Comparison of ENCODE assay signal across 21 mouse cellular contexts in the genomic region with DNA sequence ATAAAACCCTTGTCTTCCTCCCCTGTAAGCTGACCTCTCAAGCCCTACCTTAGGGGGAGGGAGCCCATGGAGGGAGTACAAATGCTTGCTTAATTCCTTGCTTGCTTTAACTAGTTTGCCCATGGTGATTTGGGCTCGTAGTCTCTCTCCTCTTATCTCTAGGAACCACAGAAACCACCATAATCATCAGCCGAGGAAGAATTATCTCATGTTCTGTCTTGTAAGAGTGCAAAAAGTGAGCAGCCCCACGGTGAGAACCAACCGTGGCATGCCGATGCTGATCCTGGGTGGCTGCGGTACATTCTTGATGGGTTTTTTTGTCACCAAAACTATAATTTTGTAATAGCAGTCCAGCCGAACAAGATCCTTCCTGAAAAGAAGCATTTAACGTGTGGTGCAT. TPM values are rescaled to one million over a fixed set of nuclear protein-coding genes. Genes with fewer than 3 reads are reported as not detected.
A peak's percentile ranks its signal among the peaks of the same experiment; 100 is the strongest.
DNase-seq lines count a peak whose midpoint lies in the region; ATAC-seq and TF ChIP-seq lines count a peak whose summit lies in the region.
"Had no signal": no experiment of that assay in that cellular context is flagged by ENCODE, and none has a peak within 500 bp of the region (broad histone marks: within the 10 kb centered on the region; RNA-seq: fewer than 3 reads in every experiment).

No protein-coding gene starts in this region.

- peak; percentile 28 for DNase-seq in liver
- no peak for DNase-seq in liver, embryonic 11.5 days (ENCODE audit: low spot score)
- DNase-seq in liver, embryonic 13.5 days, result no peak
- DNase-seq in liver, postnatal 0 days, result no peak
- no peak for DNase-seq in kidney, adult 11 months
- no peak for DNase-seq in cerebellum, adult 2 months
- no peak for DNase-seq in kidney, adult 8-10 months
- DNase-seq: adrenal gland, postnatal 10 days; cerebellum, adult 11-12 months; cerebellum, adult 9-11 months; cerebellum, postnatal 36 days; forebrain, postnatal 0 days; gastrocnemius, postnatal 36 days; heart, adult 11 months; heart, postnatal 10 days; heart, postnatal 4 days had no signal

- H3K4me2 ChIP-seq in liver, embryonic 11.5 days, result no peak overlapping the region; the same call in 1 of the 2 replicates
- peak overlapping the region; percentile 11; the same call in 1 of the 2 replicates for H3K4me2 ChIP-seq in liver, embryonic 13.5 days
- H3K4me2 ChIP-seq in liver, postnatal 0 days (ENCODE audit: low read depth, low read length), result no peak overlapping the region
- H3K4me2 ChIP-seq: forebrain, embryonic 13.5 days; hindbrain, embryonic 12.5 days had no signal

- no peak for TF ChIP-seq POLR2A in cerebellum, adult 2 months (IDR thresholded peaks at IDR 0.05; ENCODE audit: borderline replicate concordance, insufficient read depth, low read length)

- H3K9ac ChIP-seq in liver, embryonic 11.5 days (ENCODE audit: low read depth, low read length), result no peak overlapping the region
- 0 out of 2 replicates have a peak overlapping the region, but pooled peaks have one; percentile 3 for H3K9ac ChIP-seq in liver, embryonic 13.5 days
- no peak overlapping the region for H3K9ac ChIP-seq in liver, postnatal 0 days (replicated peaks)
- H3K9ac ChIP-seq: forebrain, embryonic 13.5 days; forebrain, postnatal 0 days; hindbrain, embryonic 12.5 days had no signal

- no peak for TF ChIP-seq CTCF in liver, postnatal 0 days (IDR thresholded peaks at IDR 0.05; ENCODE audit: low read depth)
- no peak for TF ChIP-seq CTCF in cerebellum, adult 2 months (IDR thresholded peaks at IDR 0.05; ENCODE audit: borderline replicate concordance, insufficient read depth, low read depth, low read length)

- H3K27ac ChIP-seq in liver, embryonic 11.5 days (ENCODE audit: low read depth, low read length), result no peak overlapping the region
- peak overlapping the region; percentile 55 for H3K27ac ChIP-seq in liver, embryonic 13.5 days
- 0 out of 2 replicates have a peak overlapping the region, but pooled peaks have one; percentile 17 for H3K27ac ChIP-seq in liver, postnatal 0 days (ENCODE audit: low read depth)
- no peak overlapping the region for H3K27ac ChIP-seq in cerebellum, adult 2 months (ENCODE audit: insufficient read depth, low read length)
- H3K27ac ChIP-seq: embryonic facial prominence, embryonic 10.5 days; forebrain, embryonic 13.5 days; heart, embryonic 10.5 days; hindbrain, embryonic 12.5 days; hindbrain, postnatal 0 days had no signal

- H3K4me3 ChIP-seq in liver, embryonic 11.5 days (ENCODE audit: low read depth, low read length), result no peak overlapping the region
- no peak overlapping the region for H3K4me3 ChIP-seq in liver, embryonic 13.5 days (replicated peaks)
- no peak overlapping the region for H3K4me3 ChIP-seq in liver, postnatal 0 days (ENCODE audit: low read depth, low read length)
- no peak overlapping the region for H3K4me3 ChIP-seq in cerebellum, adult 2 months (replicated peaks; ENCODE audit: insufficient read depth, low read depth, low read length)
- H3K4me3 ChIP-seq: embryonic facial prominence, embryonic 10.5 days; forebrain, embryonic 13.5 days; heart, embryonic 10.5 days; hindbrain, embryonic 12.5 days had no signal

- no peak for TF ChIP-seq EP300 in liver, postnatal 0 days (IDR thresholded peaks at IDR 0.05; ENCODE audit: low read depth)

- H3K36me3 ChIP-seq in liver, embryonic 11.5 days (ENCODE audit: control insufficient read depth, insufficient read depth, low read length), result no peaks in the 10 kb centered on the region
- H3K36me3 ChIP-seq in liver, embryonic 13.5 days, result no peaks in the 10 kb centered on the region
- H3K36me3 ChIP-seq in liver, postnatal 0 days (replicated peaks; ENCODE audit: insufficient read depth, low read length), result no peaks in the 10 kb centered on the region
- H3K36me3 ChIP-seq: embryonic facial prominence, embryonic 10.5 days; heart, embryonic 10.5 days; hindbrain, embryonic 12.5 days had no signal

- no peak for ATAC-seq in liver, embryonic 11.5 days (replicated peaks; ENCODE audit: low FRiP score)
- no peak for ATAC-seq in liver, embryonic 13.5 days (ENCODE audit: low read depth)
- no peak for ATAC-seq in liver, postnatal 0 days
- ATAC-seq: forebrain, embryonic 13.5 days; forebrain, postnatal 0 days; hindbrain, postnatal 0 days had no signal

- H3K9me3 ChIP-seq in liver, embryonic 11.5 days (ENCODE audit: control insufficient read depth, low read length), result no peaks in the 10 kb centered on the region
- no peaks in the 10 kb centered on the region for H3K9me3 ChIP-seq in liver, embryonic 13.5 days (replicated peaks)
- no peaks in the 10 kb centered on the region for H3K9me3 ChIP-seq in liver, postnatal 0 days (ENCODE audit: low read length)
- H3K9me3 ChIP-seq: embryonic facial prominence, embryonic 10.5 days; forebrain, embryonic 13.5 days; heart, embryonic 10.5 days; hindbrain, embryonic 12.5 days had no signal

- 56% methylated on average over 8 of the region's 8 CpGs for WGBS in liver, embryonic 11.5 days
- WGBS in liver, embryonic 13.5 days (ENCODE audit: insufficient replicate concordance), result 32% methylated on average over 8 of the region's 8 CpGs
- WGBS in liver, postnatal 0 days (ENCODE audit: insufficient replicate concordance), result 55% methylated on average over 8 of the region's 8 CpGs
- 92% methylated on average over 8 of the region's 8 CpGs for WGBS in cerebellum, adult 2 months

- no peaks in the 10 kb centered on the region for H3K4me1 ChIP-seq in liver, embryonic 11.5 days (replicated peaks; ENCODE audit: control insufficient read depth, insufficient read depth, low read length)
- peaks cover 34% of the 10 kb centered on the region for H3K4me1 ChIP-seq in liver, embryonic 13.5 days (replicated peaks)
- peaks cover 11% of the 10 kb centered on the region for H3K4me1 ChIP-seq in liver, postnatal 0 days (ENCODE audit: insufficient read depth)
- no peaks in the 10 kb centered on the region for H3K4me1 ChIP-seq in cerebellum, adult 2 months (ENCODE audit: control insufficient read depth, insufficient read depth, low read length)
- H3K4me1 ChIP-seq: heart, embryonic 10.5 days; hindbrain, embryonic 12.5 days had no signal

- no peaks in the 10 kb centered on the region for H3K27me3 ChIP-seq in liver, embryonic 11.5 days (replicated peaks; ENCODE audit: control insufficient read depth, insufficient read depth, low read length)
- no peaks in the 10 kb centered on the region for H3K27me3 ChIP-seq in liver, embryonic 13.5 days
- no peaks in the 10 kb centered on the region for H3K27me3 ChIP-seq in liver, postnatal 0 days (ENCODE audit: insufficient read depth, low read length)
- H3K27me3 ChIP-seq in cerebellum, adult 2 months (ENCODE audit: control insufficient read depth, insufficient read depth, low read length), result no peaks in the 10 kb centered on the region
- H3K27me3 ChIP-seq: forebrain, embryonic 13.5 days; hindbrain, embryonic 12.5 days had no signal

RNA-seq across cellular contexts. Expression of gene Bard1, which starts 2.8 kb away (rescaled TPM):
- 2.9 and 3.5 TPM in 2 replicates for polyA plus RNA-seq in liver, embryonic 11.5 days (2014; fragmentation: Nextera tagmentation; extraction: Ambion mirVana)
- polyA plus RNA-seq in liver, embryonic 13.5 days (2015; fragmentation: Nextera tagmentation; extraction: Ambion mirVana), result 3.2 and 3.6 TPM in 2 replicates
- 1.5 and 1.7 TPM in 2 replicates for polyA plus RNA-seq in liver, postnatal 0 days (2015; fragmentation: Nextera tagmentation; extraction: Ambion mirVana)
- polyA plus RNA-seq in cerebellum, adult 2 months (2012; rRNA removed), result 0.35 and 0.38 TPM in 2 replicates

Comparison
In these comparisons a context has a peak if more than half of its experiments do, and no peak if none do; other contexts are left out.
1. H3K27ac ChIP-seq: peak in liver, embryonic 13.5 days (single experiment) and liver, postnatal 0 days (single experiment); none in liver, embryonic 11.5 days (single experiment) and cerebellum, adult 2 months (single experiment).